Mouse (Mus musculus) forebrain, embryonic 14.5 days (tissue): ENCODE measurements at regions not wholly inside any gene's neighbourhood (a gene's known extent, or its start where the extent isn't known, plus 50 kb on each side); places are given as distances from the start of the nearest gene placed in this dataset.

Source experiments
- ATAC-seq: fragments of 200-750 bp; cut with Nextera tagmentation; 2 replicates; pipeline ENCODE4 v1.8.0; 2017; ENCODE audit warnings: mild to moderate bottlenecking, moderate library complexity
- DNase-seq: peaks from one replicate; pipeline ENCODE4 v3.0.0-alpha.2; 2015; ENCODE audit warnings: low spot score
- H3K27ac ChIP-seq: fragments of 300-500 bp; sonication (generic); 2 replicates; pipeline ENCODE4 v1.5.1; 2014; ENCODE audit warnings: low read depth, mild to moderate bottlenecking, control low read depth, low read length, moderate library complexity
- H3K27me3 ChIP-seq: fragments of 300-500 bp; sonication (generic); replicated peaks from 2 replicates; pipeline ENCODE4 v1.6.1; 2014; ENCODE audit warnings: low read length, control low read depth, mixed read lengths; ENCODE audit not compliant: control insufficient read depth, insufficient read depth
- H3K36me3 ChIP-seq: fragments of 300-500 bp; sonication (generic); 2 replicates; pipeline ENCODE4 v1.6.1; 2014; ENCODE audit warnings: low read length, control low read depth; ENCODE audit not compliant: control insufficient read depth, insufficient read depth
- H3K4me1 ChIP-seq: fragments of 300-500 bp; sonication (generic); 2 replicates; pipeline ENCODE4 v1.6.1; 2014; ENCODE audit warnings: antibody characterized with exemption, low read length, control low read depth; ENCODE audit not compliant: control insufficient read depth, insufficient read depth
- H3K4me2 ChIP-seq: fragments of 300-500 bp; sonication (generic); 2 replicates; pipeline ENCODE4 v1.6.1; 2014; ENCODE audit warnings: mild to moderate bottlenecking, control low read depth, low read length
- H3K4me3 ChIP-seq: fragments of 300-500 bp; sonication (generic); 2 replicates; pipeline ENCODE4 v1.5.1; 2014; ENCODE audit warnings: low read depth, low read length, control low read depth
- H3K9ac ChIP-seq: fragments of 300-500 bp; sonication (generic); 2 replicates; pipeline ENCODE4 v1.6.1; 2014; ENCODE audit warnings: mild to moderate bottlenecking, low read length, control low read depth, moderate library complexity
- H3K9me3 ChIP-seq: fragments of 300-500 bp; sonication (generic); replicated peaks from 2 replicates; pipeline ENCODE4 v1.6.1; 2016; ENCODE audit warnings: low read length, control low read depth, mixed read lengths; ENCODE audit not compliant: control insufficient read depth
- WGBS: fragments of 180-500 bp; shearing (Covaris S2); extraction: QIAGEN DNeasy Blood & Tissue Kit; methylation state at CpG from one replicate; pipeline ENCODE4 v1.1.7; 2014; 5-methylcytosine and 5-hydroxymethylcytosine counted together

- Histone ChIP-seq H3K9ac (no peak overlapping the region), H3K27me3 (no peaks in the 10 kb centered on the region), H3K4me3 (no peak overlapping the region), H3K36me3 (no peaks in the 10 kb centered on the region), H3K4me1 (no peaks in the 10 kb centered on the region), H3K4me2 (no peak overlapping the region), H3K27ac (no peak overlapping the region), H3K9me3 (no peaks in the 10 kb centered on the region)
- ATAC-seq (no peak), DNase-seq (no peak)
- WGBS, result 78% methylated on average over 8 of the region's 8 CpGs
Measured at GRCm38 (mm10) chr2:128235127-128235526, 109.3 kb downstream of the Bcl2l11 start.

- H3K36me3 ChIP-seq, result no peaks in the 10 kb centered on the region
- H3K4me1 ChIP-seq, result peaks cover 4% of the 10 kb centered on the region; the same call in 1 of the 2 replicates
- no peak overlapping the region for H3K4me3 ChIP-seq
- H3K4me2 ChIP-seq, result no peak overlapping the region
- 96% methylated on average over 4 of the region's 4 CpGs for WGBS
- no peak overlapping the region for H3K27ac ChIP-seq
- H3K9ac ChIP-seq, result no peak overlapping the region
- no peak for DNase-seq
- H3K9me3 ChIP-seq, result no peaks in the 10 kb centered on the region
- no peak for ATAC-seq
- no peaks in the 10 kb centered on the region for H3K27me3 ChIP-seq
Measured at GRCm38 (mm10) chr2:128239451-128239850, 113.6 kb downstream of the Bcl2l11 start.

- no peak overlapping the region for H3K4me3 ChIP-seq
- no peak overlapping the region for H3K9ac ChIP-seq
- peaks cover 4% of the 10 kb centered on the region; the same call in 1 of the 2 replicates for H3K4me1 ChIP-seq
- ATAC-seq (no peak), DNase-seq (no peak)
- no peaks in the 10 kb centered on the region for H3K27me3 ChIP-seq
- no peak overlapping the region for H3K4me2 ChIP-seq
- H3K9me3 ChIP-seq, result no peaks in the 10 kb centered on the region
- no peak overlapping the region for H3K27ac ChIP-seq
- 65% methylated on average over 4 of the region's 4 CpGs for WGBS
- no peaks in the 10 kb centered on the region for H3K36me3 ChIP-seq
Measured at GRCm38 (mm10) chr2:128240054-128240453, 114.2 kb downstream of the Bcl2l11 start.

GRCm38 (mm10) chr2:128240536-128241279 is 114.9 kb downstream of the Bcl2l11 start:
- DNase-seq (no peak), ATAC-seq (no peak)
- no peaks in the 10 kb centered on the region for H3K9me3 ChIP-seq
- H3K9ac ChIP-seq, result no peak overlapping the region
- H3K36me3 ChIP-seq, result no peaks in the 10 kb centered on the region
- H3K4me3 ChIP-seq, result no peak overlapping the region
- peaks cover 4% of the 10 kb centered on the region; the same call in 1 of the 2 replicates for H3K4me1 ChIP-seq
- WGBS, result 27% methylated on average over 9 of the region's 9 CpGs
- H3K27ac ChIP-seq, result no peak overlapping the region
- no peaks in the 10 kb centered on the region for H3K27me3 ChIP-seq
- H3K4me2 ChIP-seq, result no peak overlapping the region

- 5% methylated on average over 3 of the region's 3 CpGs for WGBS
- Histone ChIP-seq H3K4me2 (no peak overlapping the region), H3K27me3 (no peaks in the 10 kb centered on the region), H3K9me3 (no peaks in the 10 kb centered on the region), H3K4me3 (no peak overlapping the region), H3K27ac (no peak overlapping the region), H3K4me1 (peaks cover 4% of the 10 kb centered on the region; the same call in 1 of the 2 replicates), H3K36me3 (no peaks in the 10 kb centered on the region), H3K9ac (no peak overlapping the region; the same call in 1 of the 2 replicates)
- DNase-seq, result peak; percentile 17
- ATAC-seq, result no peak
Measured at GRCm38 (mm10) chr2:128241280-128241665, 115.4 kb downstream of the Bcl2l11 start.

DNA sequence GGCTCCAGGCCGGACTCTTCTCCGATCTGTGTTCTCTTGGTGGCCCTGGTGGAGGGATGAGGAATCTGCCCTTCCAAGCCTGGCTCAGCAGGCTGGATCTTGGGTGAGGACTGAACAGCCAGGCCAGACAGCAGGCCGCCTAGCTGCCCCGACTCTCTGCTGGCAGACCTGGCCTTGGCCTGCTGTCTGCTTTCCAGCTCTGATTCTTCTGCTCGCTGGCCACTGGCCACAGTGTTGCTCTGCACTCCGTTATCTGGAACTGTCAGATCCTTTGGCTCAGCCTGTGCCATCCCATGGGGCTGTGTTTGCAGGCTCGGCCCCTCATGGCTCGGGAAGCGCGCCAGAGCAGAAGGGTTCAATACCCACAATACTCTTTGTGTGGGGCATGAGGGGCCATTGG is 119.7 kb downstream of the Bcl2l11 start:
- Histone ChIP-seq H3K27me3 (no peaks in the 10 kb centered on the region), H3K36me3 (no peaks in the 10 kb centered on the region), H3K9ac (no peak overlapping the region), H3K4me1 (peaks cover 4% of the 10 kb centered on the region; the same call in 1 of the 2 replicates), H3K27ac (no peak overlapping the region), H3K9me3 (peaks cover 4% of the 10 kb centered on the region; the same call in 1 of the 2 replicates), H3K4me3 (no peak overlapping the region), H3K4me2 (no peak overlapping the region)
- ATAC-seq (peak; percentile 70), DNase-seq (peak; percentile 74)
- 63% methylated on average over 10 of the region's 10 CpGs for WGBS

DNA sequence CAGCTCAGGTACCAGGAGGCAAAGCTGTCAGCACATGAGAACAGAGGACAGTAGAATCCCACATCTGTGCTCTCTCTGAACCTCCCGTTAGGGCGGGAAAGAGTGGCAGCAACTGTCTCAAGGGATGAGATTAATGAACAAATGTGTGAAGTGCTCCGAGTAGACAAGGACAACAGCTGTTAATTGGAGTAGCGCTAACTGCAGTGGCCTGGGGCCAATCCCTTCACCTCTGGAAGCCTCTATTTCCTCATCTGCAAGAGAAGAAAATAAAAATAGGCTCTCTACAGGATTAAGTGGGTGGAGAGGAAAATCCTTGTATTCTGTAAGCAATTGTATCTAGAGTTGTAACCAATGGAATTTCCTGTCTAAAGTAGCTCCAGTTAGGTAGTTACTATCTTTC is 122.1 kb downstream of the Bcl2l11 start:
- Histone ChIP-seq H3K27ac (no peak overlapping the region), H3K36me3 (no peaks in the 10 kb centered on the region), H3K9ac (no peak overlapping the region), H3K9me3 (peaks cover 4% of the 10 kb centered on the region; the same call in 1 of the 2 replicates), H3K4me2 (no peak overlapping the region), H3K4me1 (no peaks in the 10 kb centered on the region), H3K4me3 (no peak overlapping the region), H3K27me3 (no peaks in the 10 kb centered on the region)
- 47% methylated on average over 4 of the region's 4 CpGs for WGBS
- no peak for DNase-seq
- no peak for ATAC-seq

DNA sequence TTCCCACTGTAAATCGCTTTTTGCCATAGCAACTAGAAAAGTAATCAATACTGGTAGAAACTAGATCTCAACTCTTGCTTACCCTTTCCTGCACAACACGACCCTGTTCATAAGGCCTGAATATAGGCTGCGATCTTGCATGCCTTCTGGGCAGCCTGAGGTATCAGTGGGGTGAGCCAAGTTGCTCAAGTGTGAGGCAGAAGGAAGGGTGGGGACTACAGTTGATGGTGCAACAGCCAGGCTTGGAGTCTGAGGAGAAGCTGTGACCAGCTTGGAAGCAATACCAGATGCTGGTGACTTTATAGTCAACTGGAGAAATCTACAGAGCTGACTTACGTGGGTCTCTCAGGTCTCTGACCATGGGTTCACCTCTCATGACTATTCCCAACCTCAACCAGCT is 123.3 kb downstream of the Bcl2l11 start:
- Histone ChIP-seq H3K9me3 (peaks cover 4% of the 10 kb centered on the region; the same call in 1 of the 2 replicates), H3K4me1 (no peaks in the 10 kb centered on the region), H3K4me3 (no peak overlapping the region), H3K9ac (no peak overlapping the region), H3K4me2 (no peak overlapping the region), H3K36me3 (no peaks in the 10 kb centered on the region), H3K27ac (no peak overlapping the region), H3K27me3 (no peaks in the 10 kb centered on the region)
- ATAC-seq (no peak), DNase-seq (no peak)
- 97% methylated on average over 4 of the region's 4 CpGs for WGBS

DNA sequence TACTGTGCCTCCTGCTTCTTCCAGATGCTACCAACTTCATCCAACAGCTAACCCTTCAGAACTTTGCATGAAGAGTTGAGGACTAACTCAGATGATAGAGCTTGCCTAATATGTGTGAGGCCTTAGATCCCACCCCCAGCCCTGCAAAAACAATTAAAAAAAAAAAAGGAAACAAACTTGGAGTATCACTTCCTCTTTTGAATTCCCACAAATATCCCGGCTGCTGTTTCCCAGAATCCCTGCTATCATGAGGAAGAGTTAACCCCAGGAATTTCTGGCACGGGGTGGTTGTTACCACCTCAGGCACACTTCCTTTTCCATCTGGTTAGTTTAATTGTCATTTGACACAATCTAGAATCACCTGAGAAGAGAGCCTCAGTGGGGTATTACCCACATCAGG is 123.8 kb downstream of the Bcl2l11 start:
- H3K4me3 ChIP-seq, result no peak overlapping the region
- 90% methylated on average over 2 of the region's 2 CpGs for WGBS
- no peak overlapping the region for H3K4me2 ChIP-seq
- ATAC-seq (no peak), DNase-seq (no peak)
- H3K36me3 ChIP-seq, result no peaks in the 10 kb centered on the region
- peaks cover 4% of the 10 kb centered on the region; the same call in 1 of the 2 replicates for H3K9me3 ChIP-seq
- no peak overlapping the region for H3K27ac ChIP-seq
- no peak overlapping the region for H3K9ac ChIP-seq
- H3K27me3 ChIP-seq, result no peaks in the 10 kb centered on the region
- no peaks in the 10 kb centered on the region for H3K4me1 ChIP-seq
